Mouse (Mus musculus) right cerebral cortex, adult 18-20 months (tissue): ENCODE results near the gene Ntn3.

Experiments used
- DNase-seq: peaks from one replicate; pipeline ENCODE4 v3.0.0; 2022; ENCODE audit warnings: mixed read lengths

Ntn3 gene

DNA sequence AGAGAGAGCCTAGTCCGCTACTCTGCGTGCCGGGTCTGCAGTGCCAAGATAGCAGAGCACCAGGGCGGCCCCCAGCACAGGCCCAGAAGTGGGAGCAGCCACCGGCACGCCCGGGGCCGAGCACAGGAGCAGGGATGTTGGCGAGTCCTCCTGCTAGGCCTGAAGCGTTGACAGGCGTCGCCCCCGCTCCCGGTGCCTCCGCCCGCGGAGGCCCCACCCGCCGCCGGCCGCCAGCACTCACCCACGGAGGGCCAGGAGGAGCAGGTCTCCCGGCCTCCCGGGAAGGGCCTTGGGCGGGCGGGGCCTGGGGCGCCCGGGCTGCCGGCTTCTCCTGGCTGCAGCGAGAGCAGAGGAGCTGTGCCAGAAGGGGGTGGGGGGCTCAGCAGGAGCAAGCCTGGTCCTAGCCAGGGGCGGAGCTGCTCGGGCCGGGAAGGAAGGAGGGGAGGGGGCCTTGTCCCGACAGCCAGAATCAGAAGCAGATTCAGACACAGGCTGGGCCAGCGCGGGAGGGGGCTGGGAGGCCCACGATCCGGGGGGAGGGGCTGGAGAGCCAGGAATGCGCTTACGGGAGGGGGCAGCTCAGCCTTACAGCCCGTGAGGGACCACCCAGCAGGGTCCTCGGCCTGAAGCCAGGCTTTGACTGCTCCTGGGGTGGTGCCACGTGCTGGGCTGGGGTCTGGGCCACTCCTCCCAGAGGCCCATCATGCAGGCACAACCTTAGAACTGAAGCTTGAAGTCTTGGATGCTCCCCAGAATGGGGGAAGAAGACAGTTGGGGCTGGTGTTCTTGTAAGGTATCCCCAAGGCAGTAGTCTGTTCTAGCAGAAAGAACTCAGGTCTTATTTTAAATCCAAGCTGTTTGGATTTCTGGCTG lies at the start of gene Ntn3:
Gene Ntn3 (minus strand): TSS at position 489 of the 873 bp plus-strand sequence.
- peak; percentile 65 for DNase-seq

DNA sequence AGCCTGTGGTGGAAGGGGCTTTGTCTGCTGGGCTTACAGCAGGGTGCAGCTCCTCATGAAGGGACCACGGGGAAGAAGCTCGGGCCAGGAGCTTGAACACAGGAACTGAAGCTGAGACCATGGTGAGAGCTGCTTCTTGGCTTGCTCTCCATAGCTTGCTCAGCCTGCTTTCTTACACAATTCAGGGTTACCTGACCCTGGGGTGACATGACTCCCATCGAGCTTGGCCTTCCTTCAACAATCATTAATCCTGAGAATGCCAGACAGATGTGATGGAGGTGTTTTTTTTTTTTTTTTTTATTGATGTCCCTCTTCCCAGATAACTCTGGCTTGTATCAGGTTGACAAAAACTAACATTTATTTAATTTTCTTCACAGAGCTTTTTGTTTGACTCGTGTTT lies 49.6 kb upstream of the Ntn3 start:
- DNase-seq: no peak

DNA sequence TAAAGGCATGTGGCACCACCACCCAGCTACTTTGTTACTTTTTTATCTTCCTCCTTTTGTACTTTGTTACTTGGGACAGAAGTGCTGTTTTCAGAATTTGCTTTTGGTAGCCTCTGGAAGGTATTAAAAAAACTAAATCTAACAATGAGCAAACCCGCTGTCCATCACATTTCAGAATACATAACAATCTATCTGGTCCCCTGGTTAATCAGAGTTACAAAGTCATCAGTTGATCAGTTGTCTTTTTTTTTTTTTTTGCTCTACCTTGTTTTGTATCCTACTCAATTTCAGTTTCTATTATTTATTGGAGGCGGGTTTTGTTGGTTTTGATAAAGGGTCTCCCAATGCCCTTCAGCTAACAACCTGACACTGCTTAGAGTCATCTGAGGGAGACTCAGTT lies 43.0 kb upstream of the Ntn3 start:
- DNase-seq: no peak

DNA sequence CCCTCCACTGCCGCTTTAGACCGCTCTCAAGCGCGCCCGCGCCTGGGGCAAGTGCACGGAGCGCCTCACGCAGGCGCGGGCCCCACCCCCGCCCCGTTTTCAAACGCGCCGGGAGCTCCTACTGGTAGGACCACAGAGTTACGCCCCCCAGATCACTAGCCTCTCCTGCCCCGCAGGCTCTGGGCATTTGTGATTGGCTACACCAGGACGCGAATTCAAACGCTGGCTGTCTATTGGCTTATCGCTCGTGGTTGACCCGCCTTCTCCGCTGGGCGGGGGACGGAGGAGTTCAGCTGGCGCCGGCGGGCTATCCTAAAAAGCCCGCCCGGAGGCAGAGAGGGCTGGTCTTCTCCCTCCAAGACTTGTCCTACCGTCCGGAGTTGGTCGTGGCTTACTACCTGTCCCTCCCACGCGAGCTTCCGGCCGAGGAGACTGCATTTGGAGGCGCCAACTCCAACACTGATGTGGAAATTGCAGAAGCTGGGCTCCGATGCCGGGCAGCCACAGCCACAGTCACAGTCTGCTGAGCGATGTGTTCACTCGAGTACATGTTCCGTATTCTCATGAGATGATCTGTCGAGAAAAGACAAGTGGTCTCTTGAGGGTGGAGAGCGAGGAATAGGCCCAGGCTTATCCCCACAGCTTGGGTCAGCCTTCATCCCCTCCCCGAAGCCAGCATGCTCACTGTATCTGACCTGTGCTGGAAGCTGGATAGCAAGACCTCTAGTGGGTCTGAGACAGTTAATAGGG lies 42.2 kb upstream of the Ntn3 start, which contains the start of gene Ccnf:
Gene Ccnf (minus strand): TSS at position 165 of the 750 bp plus-strand sequence.
- DNase-seq: peak; percentile 98

DNA sequence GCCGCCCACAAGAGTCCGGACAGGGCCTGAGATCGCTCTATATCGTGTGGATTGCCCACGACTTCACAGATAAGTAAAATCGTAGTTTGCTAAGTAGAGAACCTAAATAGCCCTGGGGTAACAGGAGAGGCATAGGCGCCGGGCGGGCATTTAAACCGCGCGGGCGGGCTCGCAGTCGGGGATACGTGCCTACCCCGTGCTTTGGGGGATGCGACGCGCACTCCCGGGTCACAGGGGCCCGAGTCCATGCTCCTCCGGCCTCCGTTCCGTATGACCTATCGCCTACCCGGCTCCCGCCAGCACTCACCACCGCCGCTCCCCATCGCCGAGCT lies 41.6 kb upstream of the Ntn3 start:
- DNase-seq: no peak

DNA sequence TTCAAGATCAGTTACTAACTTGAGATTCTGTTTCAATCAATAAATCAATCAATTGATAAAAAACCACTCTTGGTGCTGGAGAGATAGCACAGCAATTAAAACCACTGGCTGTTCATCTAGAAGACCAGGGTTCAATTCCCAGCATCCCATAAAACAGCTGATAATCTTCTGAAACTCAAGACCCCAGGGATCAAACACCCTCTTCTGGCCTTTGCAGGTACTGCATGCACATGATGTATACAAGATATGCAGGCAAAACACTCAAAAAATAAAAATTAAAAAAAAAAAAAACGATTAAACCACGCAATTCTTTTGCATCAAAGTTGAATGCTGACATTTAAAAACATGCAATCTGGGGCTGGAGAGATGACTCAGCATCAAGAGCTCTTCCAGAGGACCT lies 39.3 kb upstream of the Ntn3 start:
- DNase-seq: no peak

DNA sequence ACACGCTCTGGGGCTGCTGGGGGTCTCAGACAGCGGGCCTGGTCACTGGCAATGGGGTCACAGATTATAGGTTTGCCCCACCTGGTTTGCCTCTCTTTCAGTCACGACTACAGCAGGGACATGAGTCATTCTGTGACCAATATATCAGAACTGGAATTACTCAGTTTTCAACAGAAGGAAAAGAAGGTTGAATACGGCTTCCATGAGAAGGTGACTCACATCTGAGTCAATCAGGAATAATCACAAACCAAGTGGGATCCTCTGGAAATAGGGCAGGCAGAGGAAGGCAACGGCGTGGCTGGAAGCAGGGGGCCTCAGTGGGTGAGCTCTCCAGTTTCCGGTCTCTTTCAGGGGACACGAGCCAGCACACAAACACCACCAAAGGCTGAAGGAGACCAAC lies 34.7 kb upstream of the Ntn3 start:
- DNase-seq: peak; percentile 49

DNA sequence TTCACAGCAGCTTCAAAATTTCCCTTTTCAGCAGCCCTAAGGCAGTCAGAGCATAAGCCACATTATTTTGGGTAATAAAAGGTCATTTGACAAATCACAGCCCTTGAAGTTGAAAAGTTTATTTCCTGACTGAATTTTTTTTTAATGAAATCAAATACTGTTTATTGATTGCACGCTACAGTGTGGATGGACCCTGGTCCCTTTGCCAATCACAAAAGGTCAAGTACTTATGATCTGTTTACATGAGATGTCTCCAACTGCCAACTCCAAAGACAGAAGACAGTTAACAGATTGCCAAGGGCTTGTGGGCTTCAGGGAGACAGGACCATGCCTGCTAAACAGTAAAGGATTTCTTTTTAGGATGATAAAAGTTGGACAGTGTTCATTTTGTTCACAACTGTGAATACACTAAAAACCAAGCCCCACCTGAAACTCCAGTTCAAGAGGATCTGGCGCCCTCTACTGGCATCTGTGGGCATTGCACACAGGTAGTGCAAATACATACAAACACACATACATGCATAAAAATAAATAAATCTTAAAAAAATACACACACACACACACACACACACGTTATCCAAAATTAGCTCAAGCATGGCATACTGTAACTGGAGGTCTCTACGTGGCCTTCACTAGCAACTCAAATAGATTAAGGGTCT lies 34.1 kb upstream of the Ntn3 start:
- no peak for DNase-seq

DNA sequence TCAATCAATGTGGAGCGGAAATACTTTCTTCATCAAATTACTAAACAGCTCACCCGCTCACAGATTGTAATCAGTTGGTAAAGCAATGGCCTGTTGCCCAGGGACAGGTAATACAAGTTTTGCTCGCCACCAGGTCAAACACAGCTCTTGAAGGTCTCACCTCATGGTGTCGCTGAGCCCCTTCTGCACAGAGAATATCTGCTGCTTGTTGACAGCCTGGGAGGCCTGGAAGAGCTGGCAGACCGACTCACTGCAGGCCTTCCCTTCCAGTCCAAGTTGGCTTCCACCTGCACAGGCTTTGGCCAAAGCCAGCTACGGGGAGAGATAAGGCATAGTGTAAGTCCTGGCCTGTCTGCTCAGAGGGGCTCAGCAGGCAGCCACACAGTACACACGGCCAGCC lies 27.6 kb upstream of the Ntn3 start:
- DNase-seq: no peak

DNA sequence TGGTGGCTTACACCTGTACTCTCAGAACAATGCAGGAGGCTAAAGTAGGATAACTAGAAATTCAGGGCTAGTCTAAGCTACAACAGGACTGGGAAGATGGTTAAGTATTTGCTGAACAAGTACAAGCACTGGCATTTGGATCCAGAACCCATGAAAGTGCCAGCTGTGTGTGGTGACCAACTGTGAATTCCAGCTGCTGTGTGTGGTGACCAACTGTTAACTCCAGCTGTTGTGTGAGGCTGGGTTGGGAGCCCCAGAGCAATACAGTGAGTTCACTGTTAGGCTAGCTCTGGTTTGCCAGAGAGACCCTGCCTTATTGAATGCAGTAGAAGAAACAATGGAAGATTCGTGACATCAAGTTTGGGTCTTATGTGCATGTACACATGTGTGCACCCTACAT lies 27.1 kb upstream of the Ntn3 start:
- no peak for DNase-seq

DNA sequence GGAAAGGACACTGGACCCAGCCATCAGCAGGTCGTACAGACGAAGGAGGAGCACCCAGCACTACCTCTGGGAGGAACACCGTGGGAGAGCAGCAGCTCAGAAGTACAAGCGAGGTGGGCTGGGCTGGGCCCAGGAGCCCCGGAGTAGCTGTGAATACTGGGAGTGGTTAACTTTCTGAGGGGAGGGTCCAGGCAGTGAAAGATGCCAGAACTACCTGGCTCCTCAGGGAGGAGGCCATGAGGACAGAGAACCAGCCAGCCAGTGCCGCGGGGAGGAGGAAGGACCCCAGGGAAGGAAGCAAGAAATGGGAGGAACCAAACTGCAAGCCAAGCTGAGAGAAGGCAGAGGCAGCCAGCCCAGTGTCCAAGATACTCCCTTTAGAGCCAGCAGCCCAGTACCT lies 18.6 kb upstream of the Ntn3 start:
- DNase-seq: no peak

DNA sequence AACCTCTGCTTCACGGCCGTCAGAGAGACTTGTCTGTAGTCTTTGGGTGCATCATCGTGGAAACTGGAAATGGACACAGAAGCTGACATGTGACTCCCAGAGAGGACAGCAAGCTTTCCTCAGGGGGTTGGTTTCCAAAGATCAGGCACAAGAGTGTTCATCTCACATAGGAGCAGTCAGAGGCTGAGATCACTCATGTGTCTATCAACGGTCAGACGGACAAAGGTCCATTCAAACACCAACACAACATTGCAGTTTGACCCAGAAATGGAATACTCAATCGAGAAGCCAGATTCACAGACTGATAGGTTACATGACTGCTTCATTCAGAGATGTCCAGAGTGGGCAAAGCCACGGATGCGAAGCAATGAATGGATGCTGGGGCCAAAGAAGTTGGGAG lies 17.4 kb upstream of the Ntn3 start:
- DNase-seq: no peak

DNA sequence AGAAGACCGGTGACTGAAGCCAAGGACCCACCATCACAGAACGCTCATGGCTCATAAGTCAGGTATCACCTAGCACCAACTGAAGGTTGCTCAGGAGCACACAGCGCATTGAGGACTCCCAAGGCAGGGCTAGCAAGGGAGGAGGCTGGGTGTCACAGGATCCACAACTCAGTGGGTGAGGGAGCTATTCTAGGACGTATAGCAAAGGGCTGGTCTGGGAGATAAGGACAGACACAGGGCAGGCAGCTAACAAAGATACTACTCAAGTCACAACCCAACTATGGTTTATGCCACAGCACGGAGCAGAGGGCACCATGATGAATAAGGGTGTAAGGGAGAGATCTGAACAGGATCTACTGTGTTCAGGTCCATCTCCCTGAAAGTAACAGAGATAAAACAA lies 16.5 kb upstream of the Ntn3 start:
- DNase-seq: no peak

DNA sequence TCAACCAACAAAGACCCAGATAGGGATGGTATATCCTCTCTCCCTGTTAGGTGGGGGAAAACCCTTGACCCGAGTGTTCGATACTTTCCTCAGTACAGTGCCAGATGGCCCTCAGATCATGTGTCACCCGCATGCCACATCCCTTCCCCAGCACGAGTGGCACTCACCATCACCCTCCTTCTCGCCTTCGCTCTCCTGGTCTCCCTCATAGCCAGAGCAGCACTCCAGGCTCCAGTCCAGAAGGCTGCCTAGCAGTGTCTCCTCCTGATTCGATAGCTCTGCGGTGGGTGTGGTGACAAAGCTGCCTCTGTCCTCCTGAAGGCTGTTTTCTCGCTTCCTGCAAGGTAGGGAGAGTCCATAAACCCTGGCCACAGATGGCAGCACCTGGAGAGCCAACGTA lies 15.4 kb upstream of the Ntn3 start:
- no peak for DNase-seq

DNA sequence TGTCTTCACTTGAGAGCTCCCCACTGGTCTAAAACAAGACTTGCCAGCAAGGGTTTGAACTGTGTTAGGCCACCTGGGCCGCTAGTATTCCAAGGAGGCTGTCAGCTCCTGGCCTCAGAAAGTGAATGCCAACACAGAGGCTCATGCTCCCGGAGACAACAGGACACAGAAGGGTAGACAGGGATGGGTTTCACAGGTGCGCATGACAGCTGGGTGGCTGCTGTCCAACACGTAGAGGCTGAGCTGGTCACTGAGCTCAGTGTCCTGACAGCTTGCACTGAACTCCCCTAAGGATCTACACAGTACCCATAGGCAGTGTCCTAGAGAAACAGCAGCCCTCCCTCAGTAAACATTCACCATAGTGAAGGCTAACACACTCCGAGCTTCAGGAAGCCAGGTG lies 14.2 kb upstream of the Ntn3 start:
- DNase-seq: no peak

DNA sequence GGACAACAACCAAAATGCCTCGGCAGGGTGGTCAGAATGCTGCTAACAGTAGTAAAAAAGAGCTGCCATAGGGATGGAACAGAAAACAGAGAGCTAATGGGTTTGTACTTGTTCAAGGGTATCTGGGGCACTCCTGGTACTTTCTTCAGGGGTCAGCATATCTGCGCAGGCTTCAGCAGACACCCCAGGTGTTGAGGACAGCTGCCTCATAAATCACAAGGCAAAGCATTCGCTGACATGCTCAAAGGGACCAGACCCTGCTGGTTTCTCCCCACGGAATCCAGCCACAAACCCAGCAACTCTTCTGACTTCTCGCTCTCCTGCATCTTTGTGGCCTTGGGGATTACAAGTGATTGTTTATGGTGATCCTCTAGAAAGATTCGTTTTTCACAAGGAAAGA lies 13.3 kb upstream of the Ntn3 start:
- no peak for DNase-seq

DNA sequence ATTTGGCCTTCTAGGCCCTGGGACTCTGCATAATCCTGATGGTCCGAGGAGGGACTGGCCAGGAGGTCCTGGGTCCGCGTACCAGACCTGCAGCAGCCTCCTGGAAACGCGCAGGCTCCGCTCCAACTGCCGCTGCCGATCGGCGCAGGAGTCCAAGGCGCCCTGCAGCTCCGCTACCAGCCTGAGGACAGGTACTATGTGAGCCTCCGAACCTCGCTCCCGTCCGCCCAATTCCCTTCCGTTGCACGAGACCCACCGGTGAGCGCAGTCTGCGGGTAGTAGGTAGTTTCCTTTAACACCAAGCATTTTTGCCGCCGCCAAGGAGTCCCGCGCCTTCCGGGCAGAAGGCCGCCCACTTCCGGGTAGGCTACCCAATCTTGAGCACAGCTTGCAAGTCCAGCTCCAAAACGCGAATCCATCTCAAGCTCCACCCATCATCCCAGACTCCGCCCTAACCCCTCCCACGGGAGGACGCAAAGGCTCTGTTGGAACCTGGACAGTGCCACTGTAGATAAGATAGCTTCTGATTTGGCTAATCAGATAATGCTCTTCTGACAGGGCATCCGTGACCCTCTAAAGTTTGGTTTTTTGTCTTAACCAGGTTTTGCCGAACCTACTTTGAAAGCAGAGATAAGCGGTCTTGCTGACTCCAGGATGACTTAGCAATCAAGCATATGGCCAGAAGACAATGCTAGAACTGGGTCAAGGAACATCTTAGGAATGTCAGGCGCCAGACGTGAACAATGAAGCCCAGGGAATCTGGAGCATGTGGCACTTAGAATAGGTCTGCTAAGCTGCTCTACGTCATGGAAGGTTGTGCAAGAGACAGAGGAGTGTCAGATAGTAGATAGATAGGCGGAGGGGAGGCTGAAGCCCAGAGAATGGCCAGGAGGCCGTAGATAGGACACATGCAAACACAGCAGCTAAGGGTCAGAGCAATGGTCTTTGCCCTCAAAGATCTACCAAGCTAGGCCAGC lies 11.4 kb upstream of the Ntn3 start, which contains the start of gene Tedc2:
Gene Tedc2 (minus strand): TSS at position 417 of the 977 bp plus-strand sequence.
- DNase-seq: peak; percentile 95

DNA sequence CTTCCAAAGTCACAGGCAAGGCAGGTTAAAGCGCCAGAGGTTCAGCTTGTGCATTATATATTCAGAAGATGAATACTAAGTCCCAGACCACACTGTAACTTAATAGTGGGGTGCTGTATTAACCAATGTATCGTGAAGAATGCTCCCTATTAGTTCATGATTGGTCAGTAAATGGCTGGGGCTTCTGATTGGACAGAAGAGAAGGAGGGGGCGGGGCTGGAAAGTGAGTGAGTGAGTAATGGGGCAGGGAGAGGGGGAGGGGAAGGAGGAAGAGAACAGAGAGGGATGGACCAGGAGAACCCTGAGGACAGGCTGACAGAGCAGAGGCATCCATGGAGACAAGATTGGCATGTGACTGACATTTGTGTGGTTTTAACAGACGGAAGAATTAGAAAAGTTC lies 7.5 kb upstream of the Ntn3 start:
- no peak for DNase-seq

DNA sequence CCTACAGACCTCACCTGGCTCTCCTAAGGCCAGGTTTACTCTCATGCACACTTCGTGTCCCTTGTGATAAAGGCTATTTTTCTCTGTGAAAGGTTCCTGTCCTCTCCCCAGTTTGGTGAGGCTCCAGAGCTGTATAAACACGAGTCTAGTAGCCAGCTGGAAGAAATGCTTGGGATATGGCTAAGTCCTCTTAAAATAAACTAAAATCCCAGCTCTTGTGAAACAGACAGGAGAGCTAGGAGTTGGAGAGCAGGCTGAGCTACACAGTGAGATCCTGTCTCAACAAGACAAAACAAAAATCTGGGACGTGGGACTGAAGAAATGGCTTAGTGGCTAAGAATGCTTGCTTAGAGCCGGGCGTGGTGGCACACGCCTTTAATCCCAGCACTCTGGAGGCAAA lies 3.9 kb upstream of the Ntn3 start:
- no peak for DNase-seq

DNA sequence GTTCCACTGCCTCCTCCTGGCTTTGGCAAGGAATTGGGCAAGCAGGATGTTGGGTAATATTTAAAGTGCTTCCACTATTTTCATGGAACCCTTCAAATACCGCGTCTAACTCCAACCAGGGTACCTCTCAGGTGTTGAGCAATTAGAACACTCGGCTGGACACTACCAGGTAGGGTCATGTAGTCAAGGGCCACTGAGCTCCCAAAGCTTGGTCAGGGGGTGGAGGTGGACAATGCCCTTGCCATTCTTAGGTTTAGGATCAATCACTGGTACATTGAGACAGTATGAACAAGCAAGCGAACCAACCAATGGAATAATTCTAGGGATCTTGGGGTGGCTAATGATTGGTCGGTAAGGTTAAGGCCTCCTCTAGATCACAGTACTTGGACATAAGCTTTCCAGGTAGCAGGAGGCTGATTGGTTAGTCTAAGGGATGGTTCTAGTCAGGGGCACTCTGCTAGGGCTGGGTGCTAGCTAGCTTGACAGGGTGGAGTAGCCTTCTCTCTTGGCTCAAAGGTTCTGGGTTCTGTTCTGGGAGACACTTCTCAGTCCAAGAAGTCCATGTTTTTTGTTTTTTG lies 3.2 kb upstream of the Ntn3 start:
- no peak for DNase-seq

DNA sequence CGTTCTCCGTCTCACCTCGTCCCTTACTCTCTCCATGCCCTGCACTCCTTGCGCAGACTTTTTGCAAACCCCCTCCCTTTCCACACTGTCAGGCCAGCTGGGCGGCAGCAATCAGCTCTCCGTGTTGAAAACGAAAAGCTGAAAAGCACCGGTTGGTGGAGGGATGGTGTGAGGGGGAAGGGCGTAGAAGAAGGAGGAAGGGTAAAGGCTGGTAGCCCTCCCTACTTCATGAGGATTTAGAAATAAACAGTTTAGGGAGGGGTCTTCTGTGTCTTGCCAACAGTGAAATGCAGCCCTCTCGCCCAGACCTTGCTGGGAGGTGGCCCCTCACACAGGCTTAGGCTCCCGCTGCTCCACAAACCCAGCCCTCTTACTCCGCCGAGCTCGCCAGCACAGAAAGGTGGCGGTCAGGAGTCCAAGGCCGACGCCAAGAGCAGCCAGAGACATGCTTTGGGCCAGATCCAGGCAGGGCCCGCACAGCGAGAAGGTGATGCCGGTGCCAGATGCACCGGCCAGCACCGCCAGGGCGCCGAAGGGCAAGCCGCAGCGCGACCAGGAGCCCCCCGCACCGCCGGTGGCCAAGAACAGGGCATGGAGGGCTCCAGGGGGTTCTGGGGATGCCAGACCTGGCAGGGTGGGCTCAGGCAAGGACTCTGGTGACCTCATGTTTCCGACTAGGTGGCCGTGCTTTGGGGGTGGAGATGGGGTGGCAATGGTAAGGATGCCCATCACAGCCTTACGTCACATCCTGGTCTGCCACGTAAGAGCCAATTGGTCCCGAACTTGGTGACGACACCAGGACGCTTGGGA lies 2.5 kb upstream of the Ntn3 start:
- peak; percentile 92 for DNase-seq
